Mouse (Mus musculus) MEL (cell line): ENCODE results near the gene Prkag1. TPM values are rescaled to one million over a fixed set of nuclear protein-coding genes. Genes with fewer than 3 reads are reported as not detected.

Experiments used
- DNase-seq: peaks from one replicate; pipeline ENCODE4 v3.0.0; 2011; ENCODE audit warnings: low read depth, low spot score
- H3K27ac ChIP-seq: 2 replicates; pipeline ENCODE4 v1.5.1; 2012; ENCODE audit warnings: low read depth, mild to moderate bottlenecking, control low read depth, low read length, moderate library complexity; ENCODE audit not compliant: control insufficient read depth
- H3K27me3 ChIP-seq, 2 experiments: fragments of 150-350 bp in 1 of 2; sonication (generic) in 1 of 2; 2 replicates each; pipeline ENCODE4 v1.6.1; 2012; ENCODE audit warnings: low read length in 2 of 2, mild to moderate bottlenecking in 2 of 2, improper control_type of control experiment in 1 of 2, moderate library complexity in 1 of 2; ENCODE audit not compliant: insufficient read depth in 2 of 2, control insufficient read depth in 1 of 2
- H3K36me3 ChIP-seq, 2 experiments: 2 replicates each; pipeline ENCODE4 v1.6.1; 2012 to 2014; ENCODE audit warnings: low read length in 2 of 2, improper control_type of control experiment in 1 of 2, inconsistent platforms in 1 of 2, mild to moderate bottlenecking in 1 of 2; ENCODE audit not compliant: insufficient read depth in 2 of 2, control insufficient read depth in 1 of 2
- H3K4me1 ChIP-seq, 2 experiments: fragments of 150-350 bp in 1 of 2; sonication (generic) in 1 of 2; 2 replicates each; pipeline ENCODE4 v1.6.1; 2012; ENCODE audit warnings: low read length in 2 of 2, improper control_type of control experiment in 1 of 2, mild to moderate bottlenecking in 1 of 2; ENCODE audit not compliant: insufficient read depth in 2 of 2, control insufficient read depth in 1 of 2
- H3K4me3 ChIP-seq, 2 experiments: fragments of 150-350 bp in 1 of 2; sonication (generic) in 1 of 2; 2 replicates each; pipeline ENCODE4 v1.5.1; 2012; ENCODE audit warnings: low read depth in 2 of 2, low read length in 2 of 2, mild to moderate bottlenecking in 2 of 2, moderate library complexity in 2 of 2, control low read depth in 1 of 2, improper control_type of control experiment in 1 of 2; ENCODE audit not compliant: control insufficient read depth in 1 of 2, insufficient read depth in 1 of 2
- H3K79me2 ChIP-seq: 2 replicates; pipeline ENCODE4 v1.6.1; 2012; ENCODE audit warnings: mild to moderate bottlenecking, low read length, moderate library complexity; ENCODE audit not compliant: control insufficient read depth, poor library complexity, insufficient read depth
- H3K9ac ChIP-seq: 2 replicates; pipeline ENCODE4 v1.6.1; 2012; ENCODE audit warnings: low read depth, mild to moderate bottlenecking, control low read depth, low read length, moderate library complexity; ENCODE audit not compliant: control insufficient read depth, poor library complexity, severe bottlenecking
- H3K9me3 ChIP-seq: fragments of 150-350 bp; sonication (generic); replicated peaks from 2 replicates; pipeline ENCODE4 v1.6.1; 2012; ENCODE audit warnings: mild to moderate bottlenecking, low read length, improper control_type of control experiment, moderate library complexity; ENCODE audit not compliant: insufficient read depth
- CHD2 ChIP-seq: IDR thresholded peaks from 2 replicates; pipeline ENCODE4 v1.6.1; 2011; ENCODE audit warnings: low read length, improper control_type of control experiment
- CTCF ChIP-seq, 3 experiments: IDR thresholded peaks in 2 of 3; conservative IDR thresholded peaks in 1 of 3; 2 replicates each; pipeline ENCODE4 v1.5.1; 2011 to 2012; ENCODE audit warnings: low read length in 3 of 3, low read depth in 2 of 3, mild to moderate bottlenecking in 2 of 3, improper control_type of control experiment in 1 of 3, inconsistent platforms in 1 of 3, mixed read lengths in 1 of 3, moderate library complexity in 1 of 3; ENCODE audit not compliant: control insufficient read depth in 1 of 3, insufficient read depth in 1 of 3, poor library complexity in 1 of 3, severe bottlenecking in 1 of 3
- E2F4 ChIP-seq: IDR thresholded peaks from 2 replicates; pipeline ENCODE4 v1.6.1; 2011; ENCODE audit warnings: low read depth, low read length, improper control_type of control experiment, borderline replicate concordance
- ELF1 ChIP-seq: IDR thresholded peaks from 2 replicates; pipeline ENCODE4 v1.6.1; 2014; ENCODE audit warnings: low read depth, mild to moderate bottlenecking, inconsistent platforms, low read length, improper control_type of control experiment, moderate library complexity
- EP300 ChIP-seq, 2 experiments: IDR thresholded peaks; 2 replicates each; pipeline ENCODE4 v1.6.1; 2011; ENCODE audit warnings: improper control_type of control experiment in 2 of 2, low read length in 2 of 2, low read depth in 1 of 2, mild to moderate bottlenecking in 1 of 2
- ETS1 ChIP-seq: IDR thresholded peaks from 2 replicates; pipeline ENCODE4 v1.6.1; 2012; ENCODE audit warnings: low read depth, mild to moderate bottlenecking, inconsistent platforms, low read length, improper control_type of control experiment, moderate library complexity
- GATA1 ChIP-seq: IDR thresholded peaks from 2 replicates; pipeline ENCODE4 v1.6.1; 2011; ENCODE audit warnings: low read depth, low read length, improper control_type of control experiment
- HCFC1 ChIP-seq: IDR thresholded peaks from 2 replicates; pipeline ENCODE4 v1.6.1; 2012; ENCODE audit warnings: low read depth, mild to moderate bottlenecking, inconsistent platforms, low read length, improper control_type of control experiment, moderate library complexity
- JUND ChIP-seq: IDR thresholded peaks from 2 replicates; pipeline ENCODE4 v1.6.1; 2011; ENCODE audit warnings: low read depth, mild to moderate bottlenecking, improper control_type of control experiment, low read length
- MAFK ChIP-seq: IDR thresholded peaks from 2 replicates; pipeline ENCODE4 v1.6.1; 2011; ENCODE audit warnings: low read depth, mild to moderate bottlenecking, low read length, improper control_type of control experiment, borderline replicate concordance
- MAZ ChIP-seq: IDR thresholded peaks from 2 replicates; pipeline ENCODE4 v1.6.1; 2012; ENCODE audit warnings: low read depth, mild to moderate bottlenecking, inconsistent platforms, low read length, improper control_type of control experiment
- MXI1 ChIP-seq: IDR thresholded peaks from 2 replicates; pipeline ENCODE4 v1.6.1; 2011; ENCODE audit warnings: mild to moderate bottlenecking, low read depth, low read length, improper control_type of control experiment
- MYB ChIP-seq: IDR thresholded peaks from 2 replicates; pipeline ENCODE4 v1.6.1; 2011; ENCODE audit warnings: mild to moderate bottlenecking, low read depth, low read length, improper control_type of control experiment
- NRF1 ChIP-seq: IDR thresholded peaks from 2 replicates; pipeline ENCODE4 v1.6.1; 2014; ENCODE audit warnings: low read depth, mild to moderate bottlenecking, inconsistent platforms, low read length, improper control_type of control experiment, moderate library complexity; ENCODE audit not compliant: poor library complexity, insufficient read depth, severe bottlenecking
- POLR2AphosphoS2 ChIP-seq: IDR thresholded peaks from 2 replicates; pipeline ENCODE4 v1.6.1; 2011; ENCODE audit warnings: low read length, improper control_type of control experiment
- POLR2AphosphoS5 ChIP-seq: IDR thresholded peaks from 2 replicates; pipeline ENCODE4 v1.6.1; 2012; ENCODE audit warnings: low read depth, borderline replicate concordance, mild to moderate bottlenecking, inconsistent platforms, low read length, moderate library complexity, mixed read lengths
- RAD21 ChIP-seq: IDR thresholded peaks from 2 replicates; pipeline ENCODE4 v1.6.1; 2011; ENCODE audit warnings: mild to moderate bottlenecking, low read depth, low read length, improper control_type of control experiment
- RCOR1 ChIP-seq: IDR thresholded peaks from 2 replicates; pipeline ENCODE4 v1.6.1; 2012; ENCODE audit warnings: low read depth, mild to moderate bottlenecking, inconsistent platforms, low read length, improper control_type of control experiment
- SIN3A ChIP-seq: IDR thresholded peaks from 2 replicates; pipeline ENCODE4 v1.6.1; 2012; ENCODE audit warnings: low read length, improper control_type of control experiment, inconsistent platforms
- SMC3 ChIP-seq: IDR thresholded peaks from 2 replicates; pipeline ENCODE4 v1.6.1; 2011; ENCODE audit warnings: low read depth, low read length, improper control_type of control experiment
- TAL1 ChIP-seq: IDR thresholded peaks from 2 replicates; pipeline ENCODE4 v1.6.1; 2012; ENCODE audit warnings: mild to moderate bottlenecking, inconsistent platforms, low read length, moderate library complexity, mixed read lengths
- TBP ChIP-seq: IDR thresholded peaks from 2 replicates; pipeline ENCODE4 v1.8.0; 2011; ENCODE audit warnings: low read depth, low read length, improper control_type of control experiment
- TCF12 ChIP-seq: IDR thresholded peaks from 2 replicates; pipeline ENCODE4 v1.6.1; 2014; ENCODE audit warnings: low read depth, mild to moderate bottlenecking, inconsistent platforms, low read length, improper control_type of control experiment, moderate library complexity
- UBTF ChIP-seq: IDR thresholded peaks from 2 replicates; pipeline ENCODE4 v1.6.1; 2012; ENCODE audit warnings: low read depth, mild to moderate bottlenecking, inconsistent platforms, low read length, improper control_type of control experiment, moderate library complexity, borderline replicate concordance; ENCODE audit not compliant: insufficient read depth
- USF1 ChIP-seq: IDR thresholded peaks from 2 replicates; pipeline ENCODE4 v1.6.1; 2014; ENCODE audit warnings: low read depth, mild to moderate bottlenecking, inconsistent platforms, low read length, improper control_type of control experiment, moderate library complexity
- USF2 ChIP-seq, 2 experiments: IDR thresholded peaks; 2 replicates each; pipeline ENCODE4 v1.6.1; 2011 to 2012; ENCODE audit warnings: improper control_type of control experiment in 2 of 2, low read length in 2 of 2, borderline replicate concordance in 1 of 2, inconsistent platforms in 1 of 2, low read depth in 1 of 2, mild to moderate bottlenecking in 1 of 2; ENCODE audit not compliant: insufficient read depth in 1 of 2
- ZC3H11A ChIP-seq: IDR thresholded peaks from 2 replicates; pipeline ENCODE4 v1.6.1; 2012; ENCODE audit warnings: low read depth, mild to moderate bottlenecking, inconsistent platforms, low read length, improper control_type of control experiment
- ZKSCAN1 ChIP-seq: IDR thresholded peaks from 2 replicates; pipeline ENCODE4 v1.6.1; 2012; ENCODE audit warnings: low read depth, mild to moderate bottlenecking, inconsistent platforms, low read length, improper control_type of control experiment, moderate library complexity
- ZMIZ1 ChIP-seq: IDR thresholded peaks from 2 replicates; pipeline ENCODE4 v1.6.1; 2012; ENCODE audit warnings: low read depth, mild to moderate bottlenecking, inconsistent platforms, low read length, improper control_type of control experiment, moderate library complexity
- ZNF384 ChIP-seq: IDR thresholded peaks from 2 replicates; pipeline ENCODE4 v1.6.1; 2012; ENCODE audit warnings: low read depth, mild to moderate bottlenecking, inconsistent platforms, low read length, improper control_type of control experiment
- polyA plus RNA-seq, 2 experiments: library from polyadenylated mRNA; stranded (reverse) in 1 of 2; unstranded in 1 of 2; fragments of >175 nt in 1 of 2; fragments of >200 nt in 1 of 2; gene quantifications; 2 replicates each; pipeline versions ENCODE4 v1.2.1 to v1.2.4; 2012; ENCODE audit warnings: low replicate concordance in 2 of 2, low read depth in 1 of 2; ENCODE audit not compliant: insufficient read length in 2 of 2, insufficient read depth in 1 of 2, missing spikeins in 1 of 2
- total RNA-seq: library from RNA; depleted of rRNA; stranded (reverse); fragments of 300-350 nt; gene quantifications from 2 replicates; pipeline ENCODE4 v1.2.3, GENCODE M21; 2012

Prkag1 gene
- total and polyA plus RNA-seq, 3 experiments, result 122 to 348 (median 141) TPM

GRCm38 (mm10) chr15:98802926-98803325, 28.4 kb downstream of the Prkag1 start:
- no peak for TF ChIP-seq RCOR1
- TF ChIP-seq MAZ, result 0 out of 2 replicates have a peak, but pooled peaks have one; percentile 21
- no peak for TF ChIP-seq ELF1
- no peak for TF ChIP-seq UBTF
- TF ChIP-seq CHD2, result no peak
- TF ChIP-seq HCFC1, result no peak
- 0 out of 2 replicates have a peak, but pooled peaks have one; percentile 46 for TF ChIP-seq SIN3A
- TF ChIP-seq TBP, result no peak
- no peak for TF ChIP-seq POLR2AphosphoS5
- peak; percentile 50; the same call in 1 of the 2 replicates for TF ChIP-seq TAL1
- TF ChIP-seq ETS1, result peak; percentile 63; the same call in 1 of the 2 replicates
- no peak for TF ChIP-seq TCF12
- peak; percentile 15; the same call in 1 of the 2 replicates for TF ChIP-seq GATA1
- Histone ChIP-seq H3K4me1 (peaks cover 2 to 12% of the 10 kb centered on the region in 2 experiments; a peak in 2 of 4 replicates), H3K27me3 (no peaks in the 10 kb centered on the region)

GRCm38 (mm10) chr15:98799396-98799795, 31.9 kb downstream of the Prkag1 start:
- H3K27ac ChIP-seq, result no peak overlapping the region
- H3K27me3 ChIP-seq, result no peaks in the 10 kb centered on the region; a peak in 1 of 4 replicates
- no peak overlapping the region for H3K4me3 ChIP-seq
- peaks cover 0 to 8% of the 10 kb centered on the region in 2 experiments; a peak in 2 of 4 replicates for H3K36me3 ChIP-seq
- peak; percentile 79 for DNase-seq
- no peaks in the 10 kb centered on the region for H3K9me3 ChIP-seq
- peaks cover 2 to 11% of the 10 kb centered on the region in 2 experiments; a peak in 2 of 4 replicates for H3K4me1 ChIP-seq
- H3K79me2 ChIP-seq, result no peaks in the 10 kb centered on the region
- H3K9ac ChIP-seq, result no peak overlapping the region
- TF ChIP-seq E2F4 (no peak), ZC3H11A (peak; percentile 47), NRF1 (no peak), MYB (no peak), ZNF384 (0 out of 2 replicates have a peak, but pooled peaks have one; percentile 8), POLR2AphosphoS2 (no peak), USF1 (no peak), MAFK (no peak), GATA1 (no peak), RAD21 (peak; percentile 58), ZKSCAN1 (no peak), ELF1 (no peak), TBP (no peak), MAZ (0 out of 2 replicates have a peak, but pooled peaks have one; percentile 32), ZMIZ1 (no peak), SIN3A (no peak), TCF12 (0 out of 2 replicates have a peak, but pooled peaks have one; percentile 8), UBTF (no peak), EP300 (IDR thresholded peaks at IDR 0.05; ENCODE audit: low read depth in 1 of 2, low read length in 2 of 2) (no peak), MXI1 (no peak), USF2 (IDR thresholded peaks at IDR 0.05; ENCODE audit: borderline replicate concordance in 1 of 2, insufficient read depth in 1 of 2, low read depth in 1 of 2, low read length in 2 of 2) (no peak), SMC3 (peak; percentile 89), JUND (no peak), TAL1 (no peak), CTCF (IDR thresholded peaks at IDR 0.05 in 2 of 3, conservative IDR thresholded peaks at IDR 0.05 in 1 of 3; ENCODE audit: control insufficient read depth in 1 of 3, insufficient read depth in 1 of 3, low read depth in 2 of 3, low read length in 3 of 3, poor library complexity in 1 of 3, severe bottlenecking in 1 of 3) (peak; percentile 95 to 97 (median 96))

More at GRCm38 (mm10) chr15:98802926-98803325, 28.4 kb downstream of the Prkag1 start:
- Histone ChIP-seq H3K36me3 (peaks cover 0 to 8% of the 10 kb centered on the region in 2 experiments; a peak in 2 of 4 replicates), H3K79me2 (peaks cover 21% of the 10 kb centered on the region), H3K4me3 (no peak overlapping the region), H3K27ac (no peak overlapping the region), H3K9me3 (no peaks in the 10 kb centered on the region), H3K9ac (no peak overlapping the region)
- DNase-seq, result no peak
